Mouse (Mus musculus) C2C12 (cell line): ENCODE results near the gene Myh4. TPM values are rescaled to one million over a fixed set of nuclear protein-coding genes. Genes with fewer than 3 reads are reported as not detected.

Source experiments
- H3K27me3 ChIP-seq: one replicate; pipeline ENCODE4 v1.6.1; 2011; ENCODE audit not compliant: control insufficient read depth, insufficient read depth, insufficient read length
- H3K36me3 ChIP-seq: one replicate; pipeline ENCODE4 v1.6.1; 2011; ENCODE audit not compliant: control insufficient read depth, insufficient read depth
- H3K4me3 ChIP-seq: one replicate; pipeline ENCODE4 v1.5.1; 2011; ENCODE audit warnings: mild to moderate bottlenecking, control low read depth; ENCODE audit not compliant: poor library complexity, insufficient read depth, severe bottlenecking
- H3K79me2 ChIP-seq: one replicate; pipeline ENCODE4 v1.6.1; 2011; ENCODE audit not compliant: control insufficient read depth, insufficient read depth
- H3K79me3 ChIP-seq: one replicate; pipeline ENCODE4 v1.6.1; 2011; ENCODE audit warnings: low read depth, control low read depth
- H3ac ChIP-seq: one replicate; pipeline ENCODE3; 2011; ENCODE audit warnings: low read depth; ENCODE audit not compliant: control insufficient read depth, insufficient read length
- CEBPB ChIP-seq: IDR thresholded peaks from one replicate; pipeline ENCODE4 v1.6.1; 2011; ENCODE audit warnings: low read depth, mild to moderate bottlenecking, control low read depth, moderate library complexity
- CTCF ChIP-seq: IDR thresholded peaks from one replicate; pipeline ENCODE4 v1.5.1; 2011; ENCODE audit not compliant: control insufficient read depth, insufficient read depth, insufficient read length
- FOSL1 ChIP-seq: IDR thresholded peaks from one replicate; pipeline ENCODE4 v1.8.0; 2011; ENCODE audit warnings: mild to moderate bottlenecking, low read length; ENCODE audit not compliant: poor library complexity, insufficient read depth, severe bottlenecking
- MAX ChIP-seq: IDR thresholded peaks from one replicate; pipeline ENCODE4 v1.6.1; 2011; ENCODE audit warnings: mild to moderate bottlenecking, control low read depth
- MYOD1 ChIP-seq: IDR thresholded peaks from one replicate; pipeline ENCODE4 v1.6.1; 2011; ENCODE audit warnings: low read depth; ENCODE audit not compliant: control insufficient read depth, insufficient read length
- MYOG ChIP-seq: IDR thresholded peaks from one replicate; pipeline ENCODE4 v1.6.1; 2011; ENCODE audit not compliant: control insufficient read depth, insufficient read length; ENCODE audit errors: extremely low read depth
- USF1 ChIP-seq: IDR thresholded peaks from one replicate; pipeline ENCODE4 v1.6.1; 2011; ENCODE audit warnings: low read depth, mild to moderate bottlenecking, control low read depth, moderate library complexity
- polyA plus RNA-seq: library from polyadenylated mRNA; unstranded; fragments of >200 nt; fragmentation: generic; extraction: Trizol; gene quantifications from one replicate; pipeline ENCODE4 v1.2.1, GENCODE M21; 2012; ENCODE audit warnings: missing spikeins

The Myh4 gene
- polyA plus RNA-seq, 1 experiment, result not detected

DNA sequence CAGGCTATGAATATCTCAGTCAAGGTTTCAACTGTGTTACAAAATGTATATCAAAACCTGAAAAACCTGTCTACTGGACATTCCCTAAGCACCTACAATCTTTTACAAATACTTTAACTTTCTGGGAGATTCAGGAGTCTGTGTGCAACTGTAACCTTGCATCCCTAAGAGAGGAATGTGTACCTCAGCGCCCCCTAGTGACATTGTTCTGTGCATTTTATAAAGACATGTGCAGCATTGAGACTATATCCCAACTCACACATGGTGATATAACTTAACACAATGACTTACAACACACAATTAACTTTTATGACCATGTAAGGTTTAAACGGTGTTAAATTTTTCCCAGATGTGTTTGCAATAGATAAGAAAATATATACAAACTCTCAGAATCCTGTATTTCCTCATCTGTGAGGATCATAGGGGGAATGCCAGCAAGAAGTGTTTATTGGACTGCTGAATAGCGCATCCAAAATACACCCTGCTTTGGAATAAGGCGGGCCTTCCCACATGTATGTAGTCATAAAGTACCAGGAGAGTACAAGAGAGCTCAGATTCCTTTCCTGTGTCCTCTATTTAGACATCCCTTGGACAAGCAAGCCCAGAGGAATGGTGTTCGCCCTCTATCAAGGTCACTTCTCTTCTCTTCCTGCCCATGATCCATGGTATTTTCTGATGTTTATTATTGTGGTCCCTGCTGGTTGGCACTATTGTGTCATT is 2.0 kb upstream of the Myh4 start:
- no peaks in the 10 kb centered on the region for H3K79me3 ChIP-seq
- TF ChIP-seq USF1 (no peak), MYOD1 (no peak), MAX (no peak), CEBPB (no peak), FOSL1 (no peak), MYOG (no peak), CTCF (no peak)
- no peaks in the 10 kb centered on the region for H3K36me3 ChIP-seq
- no peaks in the 10 kb centered on the region for H3K27me3 ChIP-seq
- H3ac ChIP-seq, result no peak overlapping the region
- no peaks in the 10 kb centered on the region for H3K79me2 ChIP-seq
- no peak overlapping the region for H3K4me3 ChIP-seq

DNA sequence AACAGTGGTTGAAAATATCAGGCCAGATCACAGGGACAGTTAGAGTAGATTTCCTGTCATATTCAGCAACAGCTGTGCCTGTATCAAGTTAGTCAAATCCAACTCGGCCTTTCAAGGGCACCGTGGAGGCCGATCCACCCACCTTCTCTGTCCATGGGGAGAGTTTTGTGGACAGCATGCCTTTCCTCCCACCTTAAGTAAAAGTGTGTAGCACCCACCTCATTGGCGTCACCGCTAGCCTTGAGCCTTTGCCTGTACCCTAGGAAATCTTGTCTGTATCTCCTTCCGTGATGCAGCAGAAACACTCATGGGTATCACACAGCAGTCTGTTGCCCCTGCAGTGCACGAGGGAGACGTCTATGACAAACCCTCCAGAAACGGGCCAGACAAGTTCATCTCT is 1.0 kb upstream of the Myh4 start:
- no peak for TF ChIP-seq FOSL1
- TF ChIP-seq MAX, result no peak
- TF ChIP-seq CEBPB, result no peak
- TF ChIP-seq USF1, result no peak
- TF ChIP-seq CTCF, result no peak
- TF ChIP-seq MYOG, result no peak
- no peak for TF ChIP-seq MYOD1
- H3K4me3 ChIP-seq, result no peak overlapping the region
- H3K79me2 ChIP-seq, result no peaks in the 10 kb centered on the region

DNA sequence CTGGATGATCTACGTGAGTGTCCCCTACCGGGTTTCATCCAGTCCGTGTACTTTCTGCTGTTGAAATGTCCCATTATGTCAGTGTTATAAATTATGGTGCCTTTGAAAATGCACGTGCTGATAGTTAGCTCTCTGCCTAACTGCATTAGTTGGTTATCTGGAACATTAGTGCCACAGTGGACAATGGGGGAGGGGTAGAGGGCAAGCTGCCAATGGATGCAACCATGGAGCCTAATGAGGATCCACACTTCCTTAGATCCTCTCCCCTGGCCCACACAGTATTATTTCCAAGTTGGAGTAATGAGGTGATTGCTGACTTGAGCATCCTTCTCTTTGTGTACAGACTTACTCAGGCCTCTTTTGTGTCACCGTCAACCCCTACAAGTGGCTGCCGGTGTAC is 3.2 kb downstream of the Myh4 start:
- no peak for TF ChIP-seq MYOD1
- no peak for TF ChIP-seq FOSL1
- TF ChIP-seq CTCF, result no peak
- TF ChIP-seq USF1, result no peak
- no peak for TF ChIP-seq MYOG
- TF ChIP-seq CEBPB, result no peak
- TF ChIP-seq MAX, result no peak
- H3K79me2 ChIP-seq, result no peaks in the 10 kb centered on the region
- H3ac ChIP-seq, result no peak overlapping the region
- no peaks in the 10 kb centered on the region for H3K79me3 ChIP-seq
- no peak overlapping the region for H3K4me3 ChIP-seq
- H3K36me3 ChIP-seq, result no peaks in the 10 kb centered on the region
- H3K27me3 ChIP-seq, result no peaks in the 10 kb centered on the region

More for the DNA sequence above, 1.0 kb upstream of the Myh4 start:
- H3K79me3 ChIP-seq, result no peaks in the 10 kb centered on the region
- H3K27me3 ChIP-seq, result no peaks in the 10 kb centered on the region
- H3K36me3 ChIP-seq, result no peaks in the 10 kb centered on the region
- no peak overlapping the region for H3ac ChIP-seq

DNA sequence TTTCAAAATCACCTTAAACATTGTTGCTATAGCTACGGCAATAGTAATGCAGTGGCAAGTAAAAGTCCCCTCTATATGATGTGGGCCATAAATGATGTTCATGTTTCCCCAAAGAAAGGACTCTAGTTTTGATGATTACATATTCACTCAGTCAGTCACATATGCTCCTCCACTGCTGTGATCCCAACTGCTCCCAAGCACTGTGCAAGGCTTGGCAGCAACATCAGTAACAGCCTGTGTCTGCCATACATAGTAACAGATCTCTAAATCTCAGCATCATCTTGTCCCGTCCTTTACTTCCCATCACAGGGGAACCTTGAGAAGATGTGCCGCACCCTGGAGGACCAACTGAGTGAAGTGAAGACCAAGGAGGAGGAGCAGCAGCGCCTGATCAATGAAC is 15.9 kb downstream of the Myh4 start:
- Histone ChIP-seq H3ac (no peak overlapping the region), H3K4me3 (no peak overlapping the region)

DNA sequence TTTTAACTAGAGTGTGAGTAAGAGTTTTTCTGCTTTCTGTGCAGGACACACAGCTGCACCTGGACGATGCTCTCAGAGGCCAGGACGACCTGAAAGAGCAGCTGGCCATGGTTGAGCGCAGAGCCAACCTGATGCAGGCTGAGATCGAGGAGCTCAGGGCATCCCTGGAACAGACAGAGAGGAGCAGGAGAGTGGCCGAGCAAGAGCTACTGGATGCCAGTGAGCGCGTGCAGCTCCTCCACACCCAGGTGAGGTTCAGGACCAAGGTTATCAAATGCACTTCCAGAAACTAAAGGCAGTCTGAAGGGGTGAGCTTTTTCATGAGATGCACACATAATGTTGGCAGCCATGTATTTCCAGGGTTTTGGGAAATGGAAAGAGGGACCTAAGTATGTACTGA is 19.2 kb downstream of the Myh4 start:
- Histone ChIP-seq H3K79me3 (no peaks in the 10 kb centered on the region), H3K36me3 (no peaks in the 10 kb centered on the region), H3K27me3 (no peaks in the 10 kb centered on the region), H3ac (no peak overlapping the region), H3K79me2 (no peaks in the 10 kb centered on the region), H3K4me3 (no peak overlapping the region)
- no peak for TF ChIP-seq USF1
- TF ChIP-seq MAX, result no peak
- TF ChIP-seq CTCF, result no peak
- no peak for TF ChIP-seq MYOG
- no peak for TF ChIP-seq MYOD1
- no peak for TF ChIP-seq CEBPB
- TF ChIP-seq FOSL1, result no peak

More for the DNA sequence above, 15.9 kb downstream of the Myh4 start:
- Histone ChIP-seq H3K36me3 (no peaks in the 10 kb centered on the region), H3K27me3 (no peaks in the 10 kb centered on the region), H3K79me2 (no peaks in the 10 kb centered on the region), H3K79me3 (no peaks in the 10 kb centered on the region)
- no peak for TF ChIP-seq MYOG
- no peak for TF ChIP-seq FOSL1
- no peak for TF ChIP-seq MYOD1
- no peak for TF ChIP-seq CTCF
- TF ChIP-seq MAX, result no peak
- TF ChIP-seq CEBPB, result no peak
- TF ChIP-seq USF1, result no peak

DNA sequence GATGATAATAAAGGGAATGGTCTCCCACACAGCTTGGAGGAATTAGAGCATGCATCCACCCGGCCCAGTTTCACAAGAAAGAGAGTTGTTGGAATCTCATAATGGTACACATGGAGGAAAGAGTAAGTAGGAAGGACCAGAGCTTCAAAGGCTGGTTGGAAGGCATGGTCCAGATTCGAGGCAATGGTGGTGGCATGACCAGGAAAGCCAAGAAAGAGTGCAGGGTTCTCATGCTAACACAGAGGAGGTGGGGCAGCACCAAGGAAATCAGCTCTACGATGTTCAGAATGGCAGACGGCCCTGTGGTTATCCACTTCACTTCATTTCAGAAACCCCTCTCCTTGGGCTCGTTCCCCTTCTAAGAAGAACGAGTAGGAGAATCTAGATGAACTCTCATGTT is 23.1 kb downstream of the Myh4 start:
- no peaks in the 10 kb centered on the region for H3K79me3 ChIP-seq
- no peaks in the 10 kb centered on the region for H3K79me2 ChIP-seq

More for the DNA sequence above, 23.1 kb downstream of the Myh4 start:
- no peak for TF ChIP-seq MAX
- TF ChIP-seq MYOD1, result no peak
- TF ChIP-seq FOSL1, result no peak
- TF ChIP-seq CTCF, result no peak
- TF ChIP-seq USF1, result no peak
- Histone ChIP-seq H3ac (no peak overlapping the region), H3K27me3 (no peaks in the 10 kb centered on the region), H3K36me3 (no peaks in the 10 kb centered on the region), H3K4me3 (no peak overlapping the region)
